Mouse (Mus musculus): Measurements from ENCODE around the gene Zfp280d. TPM values are rescaled to one million over a fixed set of nuclear protein-coding genes. Genes with fewer than 3 reads are reported as not detected.
"Not testable (repeated sequence)": the region's sequence is repeated elsewhere in the genome, so short reads cannot be mapped to it uniquely, and the experiment has no call there.

Zfp280d gene
- polyA plus RNA-seq, 1 experiment from 2014 or later = 13.9 TPM

DNA sequence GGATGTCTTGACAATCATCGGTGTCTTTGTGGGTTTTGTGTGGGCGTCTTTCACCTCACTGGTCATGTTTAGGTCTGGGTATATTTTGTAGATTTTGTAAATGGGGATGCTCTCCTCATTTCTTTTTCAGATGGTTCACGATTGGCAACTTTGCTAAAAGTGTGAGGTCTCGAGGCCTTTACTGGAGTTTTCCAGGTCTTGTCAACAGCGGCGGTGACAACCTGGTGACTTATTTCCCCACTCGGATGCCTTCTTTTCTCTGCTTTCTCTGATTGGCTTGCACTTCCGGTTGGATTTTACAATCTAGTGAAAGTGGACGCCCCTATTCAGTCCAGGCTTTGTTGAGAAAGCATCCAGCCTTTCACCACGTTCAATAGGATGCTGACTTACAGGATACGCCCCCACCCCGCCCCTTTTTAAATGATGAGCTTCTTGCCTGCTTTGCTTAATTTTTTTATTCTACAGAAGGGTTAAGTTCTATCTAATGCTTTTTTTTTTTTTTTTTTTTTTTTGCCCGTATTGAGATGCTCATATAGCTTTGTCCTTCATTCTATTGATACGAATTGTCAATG is 114.9 kb downstream of the Zfp280d start:
- 61% methylated on average over 14 of the region's 14 CpGs for WGBS (ENCODE audit: insufficient replicate concordance)
- H3K36me3 ChIP-seq (ENCODE audit: control insufficient read depth, insufficient read depth) = no peaks in the 10 kb centered on the region
- no peaks in the 10 kb centered on the region for H3K9me3 ChIP-seq (replicated peaks; ENCODE audit: control insufficient read depth, low read length)

GRCm38 (mm10) chr9:72390321-72391077 is 115.8 kb downstream of the Zfp280d start:
- no peaks in the 10 kb centered on the region for H3K9me3 ChIP-seq (replicated peaks; ENCODE audit: control insufficient read depth, low read length)

More for the DNA sequence above, 114.9 kb downstream of the Zfp280d start:
- no peak overlapping the region for H3K4me3 ChIP-seq (ENCODE audit: low read depth, low read length)
- no peak overlapping the region for H3K27ac ChIP-seq (ENCODE audit: low read length)
- no peak overlapping the region for H3K9ac ChIP-seq (ENCODE audit: low read depth, low read length)
- ATAC-seq (ENCODE audit: low read depth) = no peak
- no peaks in the 10 kb centered on the region for H3K27me3 ChIP-seq (ENCODE audit: control insufficient read depth, insufficient read depth, low read depth, low read length)
- no peak overlapping the region for H3K4me2 ChIP-seq (ENCODE audit: low read depth, low read length)
- no peaks in the 10 kb centered on the region for H3K4me1 ChIP-seq (ENCODE audit: control insufficient read depth, low read depth, low read length)

GRCm38 (mm10) chr9:72392686-72393085 is 118.0 kb downstream of the Zfp280d start:
- Histone ChIP-seq H3K4me2 (ENCODE audit: low read depth, low read length) (no peak overlapping the region), H3K9me3 (replicated peaks; ENCODE audit: control insufficient read depth, low read length) (no peaks in the 10 kb centered on the region), H3K27ac (ENCODE audit: low read length) (no peak overlapping the region), H3K27me3 (ENCODE audit: control insufficient read depth, insufficient read depth, low read depth, low read length) (no peaks in the 10 kb centered on the region), H3K36me3 (ENCODE audit: control insufficient read depth, insufficient read depth) (no peaks in the 10 kb centered on the region), H3K4me1 (ENCODE audit: control insufficient read depth, low read depth, low read length) (peaks cover 12% of the 10 kb centered on the region), H3K4me3 (ENCODE audit: low read depth, low read length) (no peak overlapping the region), H3K9ac (ENCODE audit: low read depth, low read length) (no peak overlapping the region)
- ATAC-seq (ENCODE audit: low read depth) = no peak
- WGBS (ENCODE audit: insufficient replicate concordance) = 70% methylated on average over 7 of the region's 7 CpGs

More at GRCm38 (mm10) chr9:72390321-72391077, 115.8 kb downstream of the Zfp280d start:
- no peak for ATAC-seq (ENCODE audit: low read depth)
- Histone ChIP-seq H3K27ac (ENCODE audit: low read length) (no peak overlapping the region), H3K4me3 (ENCODE audit: low read depth, low read length) (no peak overlapping the region), H3K4me1 (ENCODE audit: control insufficient read depth, low read depth, low read length) (no peaks in the 10 kb centered on the region), H3K4me2 (ENCODE audit: low read depth, low read length) (no peak overlapping the region), H3K27me3 (ENCODE audit: control insufficient read depth, insufficient read depth, low read depth, low read length) (no peaks in the 10 kb centered on the region), H3K9ac (ENCODE audit: low read depth, low read length) (no peak overlapping the region), H3K36me3 (ENCODE audit: control insufficient read depth, insufficient read depth) (no peaks in the 10 kb centered on the region)
- 72% methylated on average over 12 of the region's 12 CpGs for WGBS (ENCODE audit: insufficient replicate concordance)

- Histone ChIP-seq H3K4me3 (ENCODE audit: low read depth, low read length) (no peak overlapping the region), H3K9me3 (replicated peaks; ENCODE audit: control insufficient read depth, low read length) (no peaks in the 10 kb centered on the region), H3K27me3 (ENCODE audit: control insufficient read depth, insufficient read depth, low read depth, low read length) (no peaks in the 10 kb centered on the region), H3K36me3 (ENCODE audit: control insufficient read depth, insufficient read depth) (no peaks in the 10 kb centered on the region), H3K4me2 (ENCODE audit: low read depth, low read length) (no peak overlapping the region), H3K27ac (ENCODE audit: low read length) (no peak overlapping the region), H3K4me1 (ENCODE audit: control insufficient read depth, low read depth, low read length) (peaks cover 14% of the 10 kb centered on the region), H3K9ac (ENCODE audit: low read depth, low read length) (no peak overlapping the region)
- ATAC-seq (ENCODE audit: low read depth) = no peak
- WGBS (ENCODE audit: insufficient replicate concordance) = 76% methylated on average over 15 of the region's 15 CpGs
Observed at GRCm38 (mm10) chr9:72393238-72393637, 118.6 kb downstream of the Zfp280d start.

DNA sequence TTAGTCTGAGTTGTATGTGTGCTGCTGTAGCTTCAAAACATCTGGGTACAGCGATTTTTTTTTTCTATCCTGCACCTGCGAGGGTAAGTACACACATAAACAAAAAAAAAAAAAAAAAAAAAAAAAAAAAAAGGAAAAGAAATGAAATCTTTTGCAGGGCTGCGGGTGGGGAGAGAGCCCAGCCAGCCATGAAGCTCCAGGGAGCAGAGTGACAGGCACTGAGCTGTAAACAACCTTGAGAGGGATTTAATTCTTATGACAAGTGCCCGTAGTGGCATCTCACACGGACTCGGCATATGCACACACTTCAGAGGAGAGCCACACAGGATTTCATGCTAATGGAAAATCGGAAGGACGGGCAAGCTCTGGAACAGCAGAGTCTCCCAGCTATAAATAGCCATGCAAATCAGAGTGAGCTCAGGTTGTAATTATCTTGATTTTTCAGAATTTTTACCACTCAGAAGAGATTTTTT is 119.2 kb downstream of the Zfp280d start:
- H3K27me3 ChIP-seq (ENCODE audit: control insufficient read depth, insufficient read depth, low read depth, low read length) = no peaks in the 10 kb centered on the region
- H3K36me3 ChIP-seq (ENCODE audit: control insufficient read depth, insufficient read depth) = no peaks in the 10 kb centered on the region
- WGBS (ENCODE audit: insufficient replicate concordance) = 63% methylated on average over 8 of the region's 8 CpGs
- H3K9ac ChIP-seq (ENCODE audit: low read depth, low read length) = no peak overlapping the region
- no peaks in the 10 kb centered on the region for H3K9me3 ChIP-seq (replicated peaks; ENCODE audit: control insufficient read depth, low read length)
- ATAC-seq (ENCODE audit: low read depth) = no peak
- H3K27ac ChIP-seq (ENCODE audit: low read length) = no peak overlapping the region
- H3K4me3 ChIP-seq (ENCODE audit: low read depth, low read length) = no peak overlapping the region
- H3K4me2 ChIP-seq (ENCODE audit: low read depth, low read length) = no peak overlapping the region
- peaks cover 14% of the 10 kb centered on the region for H3K4me1 ChIP-seq (ENCODE audit: control insufficient read depth, low read depth, low read length)

- Histone ChIP-seq H3K9me3 (replicated peaks; ENCODE audit: control insufficient read depth, low read length) (no peaks in the 10 kb centered on the region), H3K27ac (ENCODE audit: low read length) (no peak overlapping the region), H3K4me3 (ENCODE audit: low read depth, low read length) (no peak overlapping the region), H3K4me1 (ENCODE audit: control insufficient read depth, low read depth, low read length) (peaks cover 20% of the 10 kb centered on the region), H3K9ac (ENCODE audit: low read depth, low read length) (no peak overlapping the region), H3K4me2 (ENCODE audit: low read depth, low read length) (no peak overlapping the region), H3K36me3 (ENCODE audit: control insufficient read depth, insufficient read depth) (no peaks in the 10 kb centered on the region), H3K27me3 (ENCODE audit: control insufficient read depth, insufficient read depth, low read depth, low read length) (no peaks in the 10 kb centered on the region)
- no peak for ATAC-seq (ENCODE audit: low read depth)
- 29% methylated on average over 4 of the region's 4 CpGs for WGBS (ENCODE audit: insufficient replicate concordance)
Observed at GRCm38 (mm10) chr9:72400121-72400520, 125.5 kb downstream of the Zfp280d start.

DNA sequence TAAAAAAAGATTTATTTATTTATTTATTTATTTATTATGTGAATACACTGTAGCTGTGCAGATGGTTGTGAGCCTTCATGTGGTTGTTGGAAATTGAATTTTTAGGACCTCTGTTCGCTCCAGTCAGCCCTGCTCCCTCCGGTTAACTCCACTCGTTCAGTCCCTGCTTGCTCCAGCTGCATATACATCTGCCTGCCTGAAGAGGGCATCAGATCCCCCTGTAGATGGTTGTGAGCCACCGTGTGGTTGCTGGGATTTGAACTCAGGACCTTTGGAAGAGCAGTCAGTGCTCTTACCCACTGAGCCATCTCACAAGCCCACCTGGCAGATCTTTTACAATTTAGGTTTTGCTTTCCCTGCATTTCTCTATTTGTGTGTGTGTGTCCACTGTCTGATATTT is 127.1 kb downstream of the Zfp280d start:
- not testable (repeated sequence) for H3K27ac ChIP-seq (ENCODE audit: low read length); H3K27me3 ChIP-seq (ENCODE audit: control insufficient read depth, insufficient read depth, low read depth, low read length); H3K9ac ChIP-seq (ENCODE audit: low read depth, low read length); H3K9me3 ChIP-seq (replicated peaks; ENCODE audit: control insufficient read depth, low read length); H3K4me2 ChIP-seq (ENCODE audit: low read depth, low read length); ATAC-seq (ENCODE audit: low read depth); H3K36me3 ChIP-seq (ENCODE audit: control insufficient read depth, insufficient read depth); H3K4me3 ChIP-seq (ENCODE audit: low read depth, low read length)
- 70% methylated on average over 4 of the region's 4 CpGs for WGBS (ENCODE audit: insufficient replicate concordance)
- H3K4me1 ChIP-seq (ENCODE audit: control insufficient read depth, low read depth, low read length) = peaks cover 34% of the 10 kb centered on the region

GRCm38 (mm10) chr9:72403421-72403820 is 128.8 kb downstream of the Zfp280d start:
- no peak overlapping the region for H3K27ac ChIP-seq (ENCODE audit: low read length)
- H3K4me2 ChIP-seq (ENCODE audit: low read depth, low read length) = no peak overlapping the region
- peaks cover 35% of the 10 kb centered on the region for H3K4me1 ChIP-seq (ENCODE audit: control insufficient read depth, low read depth, low read length)
- no peak overlapping the region for H3K4me3 ChIP-seq (ENCODE audit: low read depth, low read length)
- no peaks in the 10 kb centered on the region for H3K36me3 ChIP-seq (ENCODE audit: control insufficient read depth, insufficient read depth)
- H3K27me3 ChIP-seq (ENCODE audit: control insufficient read depth, insufficient read depth, low read depth, low read length) = no peaks in the 10 kb centered on the region
- no peak overlapping the region for H3K9ac ChIP-seq (ENCODE audit: low read depth, low read length)
- WGBS (ENCODE audit: insufficient replicate concordance) = 66% methylated on average over 6 of the region's 6 CpGs
- ATAC-seq (ENCODE audit: low read depth) = no peak
- H3K9me3 ChIP-seq (replicated peaks; ENCODE audit: control insufficient read depth, low read length) = no peaks in the 10 kb centered on the region

- peaks cover 35% of the 10 kb centered on the region for H3K4me1 ChIP-seq (ENCODE audit: control insufficient read depth, low read depth, low read length)
- ATAC-seq (ENCODE audit: low read depth) = no peak
- 80% methylated on average over 8 of the region's 8 CpGs for WGBS (ENCODE audit: insufficient replicate concordance)
- H3K27me3 ChIP-seq (ENCODE audit: control insufficient read depth, insufficient read depth, low read depth, low read length) = no peaks in the 10 kb centered on the region
- no peak overlapping the region for H3K4me3 ChIP-seq (ENCODE audit: low read depth, low read length)
- H3K9ac ChIP-seq (ENCODE audit: low read depth, low read length) = no peak overlapping the region
- H3K4me2 ChIP-seq (ENCODE audit: low read depth, low read length) = no peak overlapping the region
- no peaks in the 10 kb centered on the region for H3K36me3 ChIP-seq (ENCODE audit: control insufficient read depth, insufficient read depth)
- no peak overlapping the region for H3K27ac ChIP-seq (ENCODE audit: low read length)
- no peaks in the 10 kb centered on the region for H3K9me3 ChIP-seq (replicated peaks; ENCODE audit: control insufficient read depth, low read length)
Observed at GRCm38 (mm10) chr9:72404446-72404845, 129.8 kb downstream of the Zfp280d start.
